Mouse (Mus musculus) gonadal fat pad, adult 2 months (tissue): ENCODE data around the gene Dedd2. TPM values are rescaled to one million over a fixed set of nuclear protein-coding genes. Genes with fewer than 3 reads are reported as not detected.

Source experiments
- DNase-seq: peaks from one replicate; pipeline ENCODE4 v3.0.0-alpha.2; 2012; ENCODE audit warnings: low read depth
- polyA plus RNA-seq: library from polyadenylated mRNA; depleted of rRNA; stranded (reverse); fragments of >200 nt; gene quantifications from 2 replicates; pipeline ENCODE4 v1.2.3, GENCODE M21; 2012

The Dedd2 gene
- polyA plus RNA-seq, 1 experiment, result 21.9 TPM

- no peak for DNase-seq
Measured at GRCm38 (mm10) chr7:25246079-25246758, 25.8 kb upstream of the Dedd2 start.

- no peak for DNase-seq
Measured at GRCm38 (mm10) chr7:25244562-25245369, 24.4 kb upstream of the Dedd2 start.

DNA sequence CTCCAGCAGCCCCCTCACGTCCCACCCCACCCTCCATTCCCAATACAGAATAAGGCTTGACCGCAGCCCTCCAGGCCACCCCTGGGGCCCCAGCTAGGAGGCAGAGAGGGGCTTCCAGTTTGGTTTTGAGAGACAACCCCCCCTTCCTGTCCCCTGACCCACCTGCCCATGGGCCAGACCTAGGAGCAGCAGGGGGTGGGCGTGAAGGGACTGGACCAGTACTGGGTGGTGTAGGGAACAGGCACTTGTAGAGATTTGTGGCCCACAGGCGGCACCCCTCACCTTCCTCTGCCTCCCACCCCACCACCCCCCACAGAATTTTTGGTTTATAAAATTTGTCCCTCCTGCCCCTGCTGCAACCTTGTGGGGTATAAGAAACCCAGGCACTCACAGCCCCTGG, 22.9 kb upstream of the Dedd2 start:
- DNase-seq, result no peak

DNA sequence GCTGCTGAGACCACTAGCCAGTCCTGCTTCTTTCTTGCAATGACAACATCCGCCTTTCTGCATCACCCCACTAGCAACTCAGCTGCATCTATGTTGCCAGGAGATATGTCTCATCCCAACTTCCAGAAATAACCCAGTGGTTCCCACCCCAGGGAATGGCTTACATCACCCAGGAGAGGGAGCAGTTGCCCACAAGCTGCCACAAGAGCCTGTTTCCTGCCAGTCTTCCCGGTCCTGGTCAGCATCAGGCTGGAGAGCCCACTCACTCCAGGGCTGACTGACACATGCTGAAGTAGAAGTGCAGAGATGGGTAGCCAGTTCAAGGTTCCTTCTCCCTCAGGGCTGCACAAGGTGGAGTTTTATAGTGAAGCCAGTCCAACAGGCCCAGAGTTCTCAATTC, 20.6 kb upstream of the Dedd2 start:
- no peak for DNase-seq

DNA sequence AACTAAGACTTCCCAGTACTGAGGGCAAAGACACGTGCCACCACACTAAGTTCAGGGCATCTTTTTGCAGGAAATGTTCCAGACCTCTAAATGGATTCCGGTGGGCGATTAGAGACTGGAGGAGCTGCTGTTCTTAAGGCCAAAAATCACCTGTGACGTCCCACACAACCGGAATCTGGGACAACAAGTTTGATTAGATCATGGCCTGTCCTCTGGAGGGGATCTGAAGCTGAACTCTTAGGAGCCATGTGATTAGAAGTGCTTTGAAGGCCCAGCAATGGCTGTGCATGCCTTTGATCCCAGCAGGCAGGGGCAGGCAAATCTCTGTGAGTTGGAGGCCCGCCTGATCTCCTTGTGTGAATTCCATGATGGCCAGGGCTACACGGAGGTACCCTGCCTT, 20.2 kb upstream of the Dedd2 start:
- no peak for DNase-seq

GRCm38 (mm10) chr7:25238829-25239623, 18.6 kb upstream of the Dedd2 start:
- DNase-seq, result peak; percentile 86

DNA sequence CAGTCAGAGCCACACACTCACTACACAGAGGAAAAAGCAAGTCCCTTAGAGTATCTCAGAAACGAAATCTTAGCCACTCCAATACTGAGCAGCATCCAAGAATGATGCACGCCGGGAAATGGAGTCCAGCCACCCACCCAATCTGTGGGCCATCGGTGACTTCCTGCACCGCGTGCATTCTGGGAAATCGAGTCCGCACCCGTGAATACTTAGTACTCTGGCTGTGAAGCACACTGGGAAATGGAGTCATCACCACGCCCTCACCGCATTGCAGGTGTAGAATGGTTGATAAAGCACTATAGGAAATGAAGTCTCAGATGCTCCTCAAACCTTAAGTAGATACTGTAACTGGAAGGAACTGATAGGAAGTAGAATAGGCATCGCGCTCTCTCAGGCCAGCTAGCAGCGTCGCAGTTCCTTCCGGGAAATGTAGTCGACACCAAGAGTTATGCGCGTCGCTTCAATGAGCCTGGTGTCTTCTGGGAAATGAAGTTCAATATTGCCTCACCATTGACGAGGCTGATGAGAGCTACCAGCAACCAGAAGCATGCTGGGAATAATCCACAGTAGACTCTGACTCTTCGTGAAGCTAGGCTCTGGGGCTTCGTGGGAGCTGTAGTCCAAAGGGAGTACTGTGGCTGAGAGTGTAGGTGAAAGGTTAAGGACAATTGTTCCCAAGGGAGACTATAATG, 17.7 kb upstream of the Dedd2 start:
- peak; percentile 99 for DNase-seq

DNA sequence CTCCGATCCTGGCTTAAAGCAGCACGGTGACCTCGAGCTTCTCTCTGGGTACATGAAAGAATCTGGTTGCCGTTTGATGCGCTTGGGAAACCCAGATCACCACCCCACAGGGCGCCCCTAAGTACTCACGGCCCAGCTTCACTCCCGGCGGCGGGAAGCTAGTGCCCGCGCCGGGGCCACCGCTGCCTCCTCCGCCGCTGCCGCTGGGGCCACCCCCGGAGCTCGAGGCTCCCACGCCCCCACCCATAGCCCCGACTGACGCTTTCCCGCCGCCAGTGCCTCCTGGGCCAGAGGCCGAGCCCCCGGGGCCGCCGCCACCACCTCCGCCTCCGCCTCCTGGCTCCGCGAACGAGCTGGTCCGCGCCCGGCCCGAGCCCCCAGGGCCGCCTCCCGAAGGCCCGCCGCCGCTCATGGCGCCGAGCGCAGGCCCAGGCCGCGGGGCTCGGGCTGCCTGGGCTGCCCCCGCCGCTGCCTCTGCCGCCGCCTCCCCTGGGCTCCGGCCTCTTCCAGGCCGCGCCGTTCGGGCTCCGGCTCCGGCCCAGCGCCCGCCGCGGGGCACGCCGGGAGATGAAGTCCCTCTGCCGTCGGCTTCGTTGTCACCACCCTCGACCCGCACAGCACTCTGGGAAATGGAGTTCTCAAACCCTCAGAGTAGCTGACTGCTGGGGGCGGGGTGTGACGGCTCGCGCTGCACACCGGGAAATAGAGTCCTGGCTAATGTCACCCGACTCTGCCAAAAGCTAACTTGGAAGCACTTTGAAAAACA, 17.0 kb upstream of the Dedd2 start, which contains the start of gene Gsk3a:
Gene Gsk3a (minus strand): TSS at position 603 of the 766 bp plus-strand sequence.
- DNase-seq, result peak; percentile 94

DNA sequence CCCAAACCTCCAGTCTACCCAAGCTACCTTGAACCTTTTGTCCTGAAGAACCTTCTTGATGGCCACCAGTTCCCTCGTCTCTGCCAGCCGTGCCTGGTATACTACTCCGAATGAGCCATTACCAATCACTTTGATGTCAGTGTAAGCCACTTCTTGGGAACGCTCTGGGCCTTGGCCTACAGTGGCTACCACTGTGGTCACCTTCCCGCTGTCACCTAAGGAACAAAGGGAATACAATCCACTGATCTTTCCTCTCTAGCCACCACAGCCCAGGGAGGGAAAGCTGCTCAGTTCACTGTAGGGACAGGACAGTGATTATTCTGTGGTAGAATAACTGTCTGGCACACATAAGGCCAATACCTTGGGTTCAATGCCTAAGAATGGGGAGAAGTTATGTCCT, 15.1 kb upstream of the Dedd2 start:
- no peak for DNase-seq

DNA sequence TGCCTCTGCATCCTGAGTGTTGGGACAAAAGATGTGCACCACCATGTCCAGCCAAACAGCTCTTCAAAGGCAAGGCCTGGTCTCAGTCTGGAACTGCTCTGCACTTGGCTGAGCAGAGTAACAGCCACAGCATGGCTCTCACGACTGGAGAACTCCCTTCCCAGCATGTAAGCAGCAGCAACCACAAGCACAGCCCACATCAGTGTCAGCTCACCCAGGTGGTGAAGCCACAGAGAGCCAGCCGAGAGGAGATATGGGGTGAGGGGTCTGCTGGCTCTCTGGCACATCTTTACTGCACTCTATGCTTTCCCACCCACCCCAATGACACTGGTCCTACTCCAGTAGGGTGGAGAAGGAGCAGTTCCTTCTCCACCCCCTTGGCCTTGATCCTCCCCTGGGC, 12.6 kb upstream of the Dedd2 start:
- DNase-seq, result no peak

GRCm38 (mm10) chr7:25232101-25232648, 11.8 kb upstream of the Dedd2 start:
- DNase-seq, result no peak

DNA sequence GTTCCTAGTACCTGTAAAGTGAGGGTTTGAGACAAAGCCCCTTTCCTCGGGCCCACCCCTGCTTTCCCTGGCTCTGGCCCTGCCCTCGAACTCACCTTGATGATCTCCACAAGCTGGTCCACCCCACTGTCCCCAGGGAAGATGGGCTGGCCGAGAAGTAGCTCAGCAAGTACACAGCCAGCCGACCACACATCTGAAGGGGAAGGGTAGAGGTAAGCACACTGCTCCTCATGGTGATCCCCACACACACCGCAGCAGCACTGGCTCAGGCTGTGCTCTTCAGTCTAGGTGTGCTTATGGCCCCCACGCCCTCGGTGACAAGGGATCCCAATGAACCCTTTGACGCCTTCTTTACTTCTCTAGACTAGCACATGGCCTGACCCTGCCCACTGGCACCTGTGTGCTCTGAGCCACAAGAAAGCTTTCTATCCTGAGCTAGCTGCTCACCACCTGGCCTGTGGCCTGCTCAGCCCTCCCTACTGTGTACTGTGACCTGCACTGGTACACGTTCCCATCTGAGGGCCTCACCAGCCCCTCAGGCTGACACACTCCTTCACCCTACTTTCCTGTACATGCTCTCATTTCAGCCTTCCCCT, 10.4 kb upstream of the Dedd2 start:
- no peak for DNase-seq

- DNase-seq, result no peak
Measured at GRCm38 (mm10) chr7:25227523-25228300, 7.3 kb upstream of the Dedd2 start.

DNA sequence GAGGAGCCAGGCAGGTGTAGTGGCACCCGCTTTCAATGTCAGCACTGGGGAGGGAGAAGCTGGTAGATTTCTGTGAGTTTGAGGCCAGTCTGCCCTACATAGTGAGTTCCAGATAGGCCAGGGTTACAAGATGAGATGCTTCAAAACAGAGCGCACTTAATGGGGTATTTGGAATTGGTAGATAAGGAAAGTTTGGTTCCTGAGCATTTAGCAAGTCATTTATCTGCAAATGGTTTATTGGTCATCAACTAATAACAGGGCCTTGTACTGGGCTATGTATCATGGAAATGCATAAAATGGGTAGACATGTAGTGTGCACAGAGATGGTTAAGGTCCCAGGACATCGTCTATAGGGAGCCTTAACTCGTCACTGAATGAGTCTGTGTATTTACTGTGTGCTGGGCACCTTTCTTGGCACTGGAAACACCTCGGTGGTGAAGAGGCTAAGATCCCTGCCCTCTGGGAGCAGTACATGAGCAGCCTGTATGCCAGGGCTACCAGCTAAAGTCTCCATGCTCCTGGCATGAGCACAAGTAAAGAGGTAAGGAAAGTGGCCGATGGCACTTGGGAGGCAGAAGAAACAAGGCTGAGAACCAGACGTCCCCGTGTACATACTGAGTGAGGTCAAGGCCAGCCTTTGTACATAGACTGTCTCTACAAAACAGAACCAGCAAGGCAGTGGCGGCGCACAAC, 2.0 kb upstream of the Dedd2 start:
- DNase-seq, result no peak

- DNase-seq, result no peak
Measured at GRCm38 (mm10) chr7:25221102-25221883, 878 bp upstream of the Dedd2 start, which contains the start of gene Zfp526. Zfp526 (plus strand) TSS chr7:25221425.

DNA sequence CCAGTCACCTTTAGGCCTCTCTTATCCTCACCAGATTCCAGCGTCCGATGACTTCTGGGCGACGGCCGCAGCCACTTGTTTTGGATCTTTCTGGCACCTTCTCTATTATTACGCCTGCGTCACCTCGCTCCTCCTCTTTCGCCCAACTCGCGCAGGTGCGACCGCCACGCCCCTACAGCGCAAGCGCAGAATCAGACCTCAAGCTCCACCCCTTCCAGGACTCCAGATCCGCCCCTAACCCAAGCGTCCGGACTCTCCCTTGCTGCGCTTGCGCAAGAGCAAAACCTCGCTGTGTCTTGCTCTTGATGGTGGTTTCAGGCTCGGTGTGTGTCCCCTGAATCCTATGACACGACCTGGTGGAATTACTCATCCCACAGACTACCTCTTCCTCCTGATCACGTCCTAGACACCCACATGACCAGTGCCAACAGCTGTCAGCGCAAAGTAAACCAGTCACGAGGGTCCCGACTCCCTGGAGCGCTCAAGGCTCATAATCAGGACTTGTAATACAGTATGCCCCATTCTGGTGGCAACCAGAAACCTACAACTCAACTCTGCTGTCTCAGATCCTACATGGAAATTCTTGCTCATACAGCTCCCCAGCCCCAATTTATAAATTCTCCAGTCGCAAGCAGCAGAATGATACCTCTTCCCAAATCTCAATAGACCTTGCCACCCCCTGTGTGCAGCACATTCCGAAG, 509 bp downstream of the Dedd2 start:
- no peak for DNase-seq

DNA sequence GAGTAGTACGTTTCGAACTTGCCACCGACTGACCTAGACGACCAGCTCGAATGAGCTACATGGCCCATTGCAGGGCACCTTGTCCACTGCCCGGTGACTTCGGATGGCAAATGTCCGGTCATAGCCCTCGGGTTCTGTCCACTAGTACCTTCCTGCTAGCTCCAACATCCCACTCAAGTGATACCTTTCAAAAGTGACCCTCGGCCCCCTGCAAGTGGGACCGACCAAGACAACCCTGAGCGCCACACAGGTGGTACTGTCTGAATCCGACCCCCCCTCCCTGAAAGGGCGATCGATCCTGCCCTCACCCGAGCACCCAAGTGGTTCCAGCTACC, 1.0 kb downstream of the Dedd2 start:
- DNase-seq, result no peak
